Mouse (Mus musculus): Measurements from ENCODE around the gene Rapgef1.

DNA sequence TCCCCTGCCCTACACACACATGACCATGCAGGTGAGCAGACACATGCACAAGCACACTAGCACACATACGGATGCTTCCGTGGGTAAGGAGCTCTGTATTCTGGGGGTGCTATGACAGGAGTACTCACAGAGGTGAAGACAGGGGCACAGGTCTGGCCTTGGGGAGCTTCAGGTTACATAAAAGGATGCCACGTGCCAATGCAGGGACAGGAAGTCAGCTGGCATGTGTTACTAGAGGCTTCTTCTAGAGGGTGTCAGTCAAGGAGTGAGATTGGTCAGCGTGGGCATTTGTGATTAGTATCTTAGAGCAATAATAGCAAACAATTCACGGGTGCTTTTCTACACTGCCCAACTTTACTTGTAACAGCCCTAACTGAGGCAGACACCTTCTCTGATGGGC lies 71.5 kb downstream of the Rapgef1 start:
- TF ChIP-seq CTCF (IDR thresholded peaks at IDR 0.05; ENCODE audit: control insufficient read depth, insufficient read depth, insufficient replicate concordance, low read depth, low read length) (no peak), POLR2A (IDR thresholded peaks at IDR 0.05; ENCODE audit: control insufficient read depth, low read depth, low read length) (no peak)
